Mouse (Mus musculus) embryo, embryonic 10 days (tissue): ENCODE results near the gene Slitrk3.
"Not testable (repeated sequence)": the region's sequence is repeated elsewhere in the genome, so short reads cannot be mapped to it uniquely, and the experiment has no call there.

Experiments used
- DNase-seq: peaks from one replicate; pipeline ENCODE4 v3.0.0-alpha.2; 2015; ENCODE audit warnings: low spot score

Gene Slitrk3

DNA sequence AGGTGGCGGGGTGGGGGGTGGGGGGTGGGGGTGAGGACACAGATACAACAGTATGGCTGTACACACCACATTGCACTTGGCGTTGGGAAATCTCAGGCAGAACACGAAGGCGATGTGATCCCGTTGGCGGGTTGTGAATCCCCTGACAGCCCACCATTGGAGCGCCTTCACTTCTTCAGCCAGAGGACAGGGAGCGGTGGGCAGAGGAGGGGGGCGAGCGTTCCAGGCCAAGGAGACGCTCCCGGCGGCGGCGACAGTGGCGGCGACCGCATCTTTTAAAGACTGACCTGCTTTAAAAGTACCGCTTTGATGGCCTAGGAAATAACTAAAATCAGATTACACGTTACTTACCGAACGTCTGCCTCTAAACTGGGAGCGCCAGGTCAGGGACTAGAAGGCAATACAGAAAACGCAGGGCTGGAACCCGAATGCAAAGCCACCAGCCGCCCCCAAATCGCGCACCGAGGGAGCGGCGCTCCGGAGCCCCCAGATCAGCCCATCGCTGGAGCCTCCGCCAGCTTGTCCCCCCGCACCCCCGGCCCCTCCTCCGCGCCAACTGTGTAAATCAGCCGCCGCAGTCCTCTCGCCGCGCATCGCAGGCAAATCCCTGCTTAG lies at the start of gene Slitrk3:
Gene Slitrk3, minus strand, starts transcription at position 607 of the 615 bp plus-strand sequence.
- peak; percentile 45 for DNase-seq

DNA sequence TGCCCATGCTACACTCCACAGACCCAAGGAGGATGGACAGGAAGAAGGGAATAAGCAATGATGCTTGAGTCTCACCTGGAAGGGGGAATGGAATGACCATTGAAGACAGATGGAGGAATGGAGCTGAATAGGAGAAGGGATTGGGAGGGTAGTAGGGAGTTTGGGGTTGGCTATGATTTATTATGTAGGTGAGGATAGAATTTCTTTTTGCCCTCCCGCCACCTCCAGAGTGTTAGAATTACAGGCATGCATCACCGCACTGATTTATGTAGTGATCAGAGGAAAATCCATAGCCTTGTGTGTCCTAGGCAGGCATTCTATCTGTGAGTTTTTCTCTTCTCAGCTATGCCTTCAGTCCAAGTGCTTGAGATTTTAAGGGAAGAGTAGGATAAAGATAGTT lies 36.8 kb upstream of the Slitrk3 start:
- not testable (repeated sequence) for DNase-seq

DNA sequence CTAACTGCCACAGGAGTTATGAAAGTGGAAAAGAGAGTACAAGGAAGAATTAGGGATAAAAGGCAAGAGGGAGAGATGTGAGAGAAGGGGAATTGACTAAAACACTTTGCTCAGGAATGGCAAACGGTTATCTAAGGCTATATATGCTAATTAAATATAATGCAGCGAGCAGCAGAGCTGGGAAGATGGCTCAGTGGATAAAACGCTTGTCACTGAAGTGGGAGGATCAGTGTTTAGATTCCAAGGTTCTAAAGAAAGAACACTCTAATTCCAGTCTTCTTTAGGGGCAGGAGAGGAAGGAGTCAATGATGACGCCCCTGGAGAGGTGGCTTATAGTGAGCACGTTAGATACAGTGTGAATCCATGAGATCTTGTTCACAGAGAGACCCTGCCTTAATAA lies 27.0 kb upstream of the Slitrk3 start:
- DNase-seq, result no peak

DNA sequence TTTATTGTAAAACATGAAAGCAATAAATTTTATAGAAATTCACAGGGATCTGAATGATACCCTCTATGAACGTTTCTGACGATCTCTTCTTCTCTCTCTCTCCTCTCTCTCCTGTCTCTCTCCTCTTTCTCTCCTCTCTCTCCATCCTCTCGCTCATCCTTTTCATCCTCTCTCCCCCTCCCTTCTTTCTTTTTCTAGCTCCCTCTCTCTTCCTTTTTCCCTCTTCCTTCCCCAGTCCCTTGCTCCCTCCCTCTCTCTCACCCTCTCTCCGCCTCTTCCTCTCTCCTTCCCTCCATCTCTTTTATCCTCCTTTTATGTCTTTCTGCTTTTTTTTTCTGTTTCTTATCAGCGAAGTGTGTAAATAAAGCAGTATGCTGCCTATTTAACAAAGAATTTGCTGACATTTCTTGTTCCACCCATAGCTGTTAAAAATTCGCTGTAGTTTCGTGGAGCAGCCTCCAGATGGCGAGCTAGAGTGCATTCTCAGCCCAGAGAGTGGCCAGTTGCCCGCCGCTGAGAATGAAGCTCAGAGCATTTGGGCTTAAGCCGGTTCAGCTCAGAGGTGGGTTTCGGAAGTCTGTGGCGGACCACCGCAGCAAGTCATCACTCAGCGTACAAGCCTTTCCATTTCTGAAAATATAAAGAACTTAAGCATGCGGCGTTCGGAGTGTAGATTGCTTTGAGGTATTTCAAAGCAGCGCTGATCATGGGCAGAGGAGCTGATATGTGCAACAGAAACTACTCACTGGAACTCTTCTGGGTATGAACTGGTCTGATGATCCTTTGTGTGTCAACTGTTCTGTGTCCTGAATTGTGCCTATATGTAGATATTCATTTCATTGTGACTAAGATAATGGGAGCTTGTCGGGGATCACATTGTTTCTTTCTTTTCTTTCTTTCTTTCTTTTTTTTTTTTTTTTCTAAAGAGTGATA lies 8.5 kb upstream of the Slitrk3 start:
- DNase-seq, result peak; percentile 80

DNA sequence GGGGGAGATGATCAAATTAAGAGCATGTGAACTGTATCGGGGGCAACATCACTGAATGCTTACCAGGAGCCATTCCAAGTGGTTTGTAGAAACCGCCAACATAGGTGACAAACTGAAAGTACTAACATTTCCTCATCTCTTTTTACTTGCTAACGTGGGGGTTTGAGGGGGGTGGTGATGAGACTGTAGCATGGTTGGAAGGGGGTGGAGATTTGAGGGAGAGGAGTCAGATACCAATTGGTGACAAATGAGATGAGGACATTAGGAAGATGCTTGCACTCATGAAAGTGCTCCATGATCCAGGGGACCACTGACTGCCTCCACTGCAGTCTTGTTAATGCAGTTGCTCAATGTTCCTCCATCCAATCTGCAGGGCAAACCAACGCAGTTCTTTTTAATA lies 587 bp upstream of the Slitrk3 start:
- DNase-seq, result no peak

DNA sequence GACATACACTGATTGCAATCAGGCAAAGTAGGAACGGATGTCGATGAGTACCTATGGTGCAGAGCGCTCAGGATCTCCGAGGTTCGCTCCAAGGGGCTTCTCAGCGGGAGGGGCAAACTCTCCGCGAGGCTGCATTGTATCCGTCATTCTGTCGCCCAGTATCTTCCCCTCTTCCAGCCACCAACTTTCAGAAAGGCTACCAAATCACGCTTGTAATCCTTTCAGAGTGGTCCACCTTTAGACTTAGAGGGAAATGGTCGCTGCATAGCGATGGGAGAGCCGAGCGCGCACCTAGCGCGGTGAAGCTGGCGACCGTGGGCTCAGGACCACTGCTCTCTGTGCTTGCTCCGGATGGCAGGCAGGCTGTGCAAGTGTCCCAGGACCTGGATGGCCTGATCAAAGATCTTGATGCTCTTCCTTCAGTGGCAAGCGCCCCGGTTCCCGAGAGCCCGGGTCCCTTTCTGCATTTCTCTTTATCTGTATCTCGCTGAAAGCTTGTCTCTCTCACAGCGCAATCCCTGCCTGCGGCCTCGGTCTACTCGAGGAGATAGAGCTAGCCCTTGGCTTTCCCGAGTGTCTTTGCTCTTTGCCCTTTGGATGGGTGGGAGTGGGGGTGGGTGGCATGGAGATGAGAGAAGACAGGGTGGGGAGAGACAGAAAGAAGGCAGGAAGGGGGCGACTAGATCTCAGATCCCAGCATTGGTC lies 959 bp downstream of the Slitrk3 start:
- DNase-seq, result peak; percentile 29

DNA sequence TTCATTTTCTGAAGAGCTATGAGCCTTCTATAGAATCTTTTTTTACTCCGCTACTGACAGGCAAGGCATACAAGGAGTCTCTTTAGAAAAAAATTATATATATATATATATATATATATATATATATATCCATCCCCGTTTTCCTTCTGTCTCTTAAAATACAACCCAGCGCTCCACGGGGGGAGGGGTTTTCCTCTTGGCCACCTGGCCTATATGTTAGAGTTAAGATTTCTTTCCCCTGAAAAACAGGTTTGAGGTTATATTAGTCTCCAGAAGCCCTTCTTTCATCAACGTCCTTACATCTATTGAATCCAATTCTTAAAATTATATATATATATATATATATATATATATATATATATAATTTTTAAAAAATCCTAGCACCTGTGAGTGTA lies 1.6 kb downstream of the Slitrk3 start:
- DNase-seq, result no peak

DNA sequence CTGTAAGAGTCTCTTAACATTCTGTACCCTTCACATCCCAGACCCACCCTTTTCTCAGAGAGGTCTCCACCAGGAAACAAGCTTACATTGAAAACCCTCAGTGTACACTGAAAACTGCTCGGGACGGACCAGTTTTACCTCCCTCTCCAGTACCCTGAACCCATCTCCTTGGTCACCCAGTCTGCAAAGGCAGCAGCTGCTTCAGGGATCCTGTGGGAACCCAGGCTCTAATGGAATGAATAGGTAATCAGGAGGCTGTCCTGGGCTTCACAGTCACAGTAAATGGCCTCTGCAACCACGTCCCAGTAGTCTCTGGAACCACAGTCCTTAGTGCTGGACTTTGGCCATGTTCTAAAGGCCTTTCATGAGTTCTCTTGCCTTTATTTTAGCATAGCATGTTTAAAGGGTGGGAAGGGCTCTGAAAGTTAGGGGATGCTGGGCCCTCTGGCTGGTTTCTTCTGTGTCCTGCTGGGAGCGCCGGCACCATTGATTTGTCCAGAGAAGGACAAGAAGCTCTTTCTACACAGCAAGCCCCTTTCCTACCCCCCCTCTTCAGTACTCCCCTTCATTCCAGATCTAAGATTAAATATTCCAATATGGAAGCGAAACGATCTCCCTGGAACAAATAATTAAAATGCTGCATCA lies 2.1 kb downstream of the Slitrk3 start:
- peak; percentile 7 for DNase-seq

DNA sequence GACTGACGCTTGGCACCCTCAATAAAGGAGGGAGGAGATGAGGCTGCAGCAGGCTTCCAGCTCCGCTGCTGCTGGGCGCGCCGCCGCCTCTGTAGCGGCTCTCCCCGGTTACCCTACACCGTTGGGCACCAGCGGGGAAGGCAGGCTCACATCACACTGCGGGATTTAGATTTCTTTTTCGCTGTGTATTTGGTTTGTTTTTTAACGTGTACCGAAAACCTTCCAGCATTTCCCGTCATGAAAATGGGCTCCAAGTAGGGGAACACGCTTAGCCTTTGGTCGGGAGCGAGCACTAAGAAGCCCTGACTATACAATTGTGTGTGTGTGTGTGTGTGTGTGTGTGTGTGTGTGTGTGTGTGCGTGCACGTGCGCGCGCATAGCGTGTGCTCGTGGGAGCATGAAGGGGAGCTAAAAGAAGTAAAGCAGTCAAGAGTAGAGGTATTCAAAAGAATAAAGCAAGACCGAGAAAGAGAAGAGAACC lies 4.1 kb downstream of the Slitrk3 start:
- peak; percentile 60 for DNase-seq

DNA sequence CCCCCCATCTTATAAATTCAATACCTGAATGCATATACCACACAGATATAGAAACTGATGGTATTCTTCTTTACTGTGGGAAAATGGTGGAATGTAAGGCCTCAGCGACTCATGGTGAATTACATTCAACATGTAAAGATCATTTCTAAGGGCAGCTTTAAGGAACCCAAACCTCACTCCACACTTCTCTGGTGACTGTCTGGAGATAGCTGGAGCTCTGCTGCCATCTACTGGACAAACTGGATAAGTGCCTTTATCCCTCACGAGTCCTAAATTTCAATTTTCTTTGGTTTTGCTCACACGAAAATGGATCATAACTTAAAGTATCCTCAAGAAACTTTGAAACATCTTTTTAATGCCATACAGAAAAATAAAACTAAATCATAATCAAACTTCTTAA lies 11.4 kb downstream of the Slitrk3 start:
- DNase-seq, result peak; percentile 84

DNA sequence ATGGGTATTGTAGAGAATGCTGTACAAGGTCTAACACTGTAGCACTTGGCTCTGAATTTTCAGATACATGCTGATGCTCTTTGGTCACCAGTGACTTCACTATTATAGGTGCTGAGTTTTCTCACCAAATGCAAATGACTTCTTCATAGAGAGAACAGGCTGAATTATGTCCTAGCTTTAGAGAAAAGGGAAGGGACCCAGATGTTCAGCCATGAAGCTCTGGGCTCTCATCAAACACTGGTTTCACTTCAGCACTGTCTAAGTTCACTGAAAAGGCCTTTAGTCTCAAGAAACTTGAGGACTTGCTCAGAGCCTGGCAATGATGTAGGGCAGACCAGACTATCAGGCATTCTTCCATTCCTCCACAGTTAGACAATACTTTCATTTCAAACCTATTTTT lies 15.3 kb downstream of the Slitrk3 start:
- no peak for DNase-seq

DNA sequence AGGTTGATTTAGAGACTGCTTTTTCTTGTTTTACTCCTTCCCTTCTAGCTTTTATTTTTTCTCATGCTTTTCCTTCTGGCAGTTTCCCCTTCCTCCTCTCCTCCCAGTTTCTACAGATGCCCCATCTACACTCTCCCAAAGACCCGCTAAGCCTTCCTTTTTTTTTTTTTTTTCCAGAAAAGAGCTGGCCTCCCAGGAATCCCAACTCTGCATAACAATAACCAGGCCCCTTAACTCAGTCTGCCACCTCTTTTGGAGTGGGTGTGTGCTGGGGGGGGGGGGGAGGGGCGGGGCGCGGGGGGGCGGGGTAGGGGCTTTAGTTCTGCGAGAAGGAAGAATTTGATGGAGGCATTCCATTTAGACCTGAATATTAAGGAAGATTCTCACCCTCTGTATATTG lies 51.6 kb downstream of the Slitrk3 start:
- DNase-seq, result no peak

DNA sequence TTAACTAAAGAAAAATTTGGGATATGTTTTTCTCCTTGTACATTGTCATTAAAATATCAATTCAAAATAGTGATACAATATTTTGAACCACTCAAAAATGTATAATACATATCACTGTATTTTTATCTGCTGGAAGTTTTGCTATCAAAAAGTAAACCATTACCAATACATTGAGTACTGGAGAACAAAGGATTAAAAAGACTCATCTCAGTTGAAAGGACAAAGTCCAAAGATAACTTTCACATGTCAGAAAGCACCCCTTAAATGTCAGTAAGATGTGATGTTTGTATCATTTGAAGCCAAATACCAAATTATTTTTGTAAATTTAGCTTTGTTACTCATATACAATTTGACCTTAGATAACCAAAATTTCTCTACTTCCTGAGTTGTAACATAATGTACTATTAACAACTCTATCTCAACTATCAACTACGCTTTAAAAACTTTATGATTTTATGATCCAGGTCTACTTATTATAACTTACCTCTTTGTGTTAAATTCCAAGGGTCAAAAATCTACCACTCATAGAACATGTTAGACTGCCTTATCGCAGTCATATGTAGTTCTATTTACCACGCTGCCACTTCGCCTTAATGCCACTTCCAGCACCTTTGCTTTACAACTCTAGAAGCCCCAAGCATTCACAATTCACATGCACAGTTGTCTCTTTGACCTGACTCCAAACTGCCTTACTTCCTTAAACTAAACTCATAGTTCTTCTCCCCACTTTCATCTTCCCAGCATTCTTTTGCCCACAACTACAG lies 54.5 kb downstream of the Slitrk3 start:
- DNase-seq, result no peak

DNA sequence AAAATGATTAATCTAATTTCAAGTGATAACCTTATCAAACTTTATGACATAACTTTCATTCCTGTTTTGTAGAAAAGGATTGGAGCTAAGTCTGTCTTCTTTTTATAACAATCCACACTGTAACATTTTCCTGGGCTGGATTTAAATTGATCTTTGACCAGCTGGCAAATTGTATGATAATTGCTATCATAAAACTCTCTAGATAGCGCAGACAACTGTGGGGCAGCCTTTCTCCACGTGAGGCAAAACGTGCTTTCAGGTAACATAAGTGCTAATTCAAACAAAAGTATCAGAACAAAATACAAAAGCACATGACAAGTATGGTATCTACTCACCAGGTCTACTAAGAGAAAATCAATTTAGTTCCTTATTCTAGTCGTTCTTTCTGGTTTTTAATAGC lies 60.1 kb downstream of the Slitrk3 start:
- no peak for DNase-seq
